Mouse (Mus musculus) inflammation-experienced regulatory T-cells, adult 6 months (primary cell): ENCODE data around the gene Zfp219. TPM values are rescaled to one million over a fixed set of nuclear protein-coding genes. Genes with fewer than 3 reads are reported as not detected.

Experiments used
- ATAC-seq: one replicate; pipeline ENCODE4 v1.8.0; 2017
- polyA plus RNA-seq, 3 experiments: library from polyadenylated mRNA; unstranded; fragments of 100-300 nt; shearing (Covaris generic); gene quantifications; one replicate each; pipeline ENCODE4 v1.2.1; 2017

Gene Zfp219
- polyA plus RNA-seq, 3 experiments from 2014 or later: 1.4 to 1.9 (median 1.6) TPM

GRCm38 (mm10) chr14:51996231-51996841, 24.2 kb downstream of the Zfp219 start:
- ATAC-seq: no peak

DNA sequence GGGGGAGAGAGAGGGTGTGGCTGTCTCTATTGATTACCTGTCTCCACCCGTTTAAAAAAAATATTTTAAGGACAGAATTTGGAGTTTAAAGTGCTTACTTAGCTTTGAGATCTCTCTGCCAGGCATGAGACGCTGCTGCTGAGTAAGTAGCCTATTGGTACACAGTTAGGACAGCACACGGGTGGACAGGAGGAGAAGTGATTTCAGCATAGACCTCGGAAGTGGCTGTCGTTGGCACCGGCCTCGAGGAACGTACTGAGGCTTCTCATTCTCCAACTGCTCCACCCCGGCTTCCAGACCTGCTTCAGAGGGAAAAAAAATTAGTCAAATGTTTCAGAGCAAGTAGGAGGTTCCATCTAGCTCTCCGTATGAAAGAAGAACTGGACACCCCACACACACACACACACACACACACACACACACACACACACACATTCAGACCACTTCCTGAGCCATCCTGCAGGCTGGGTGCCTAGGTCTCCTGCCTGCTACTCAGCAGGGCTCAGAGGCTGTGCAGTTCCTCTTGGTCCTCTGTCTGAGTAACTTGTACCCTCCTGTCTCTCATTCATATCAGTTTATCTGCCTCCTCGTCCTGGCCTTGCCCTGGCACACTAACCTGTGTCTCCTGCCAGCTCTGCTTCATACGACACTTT, 25.2 kb downstream of the Zfp219 start:
- no peak for ATAC-seq

DNA sequence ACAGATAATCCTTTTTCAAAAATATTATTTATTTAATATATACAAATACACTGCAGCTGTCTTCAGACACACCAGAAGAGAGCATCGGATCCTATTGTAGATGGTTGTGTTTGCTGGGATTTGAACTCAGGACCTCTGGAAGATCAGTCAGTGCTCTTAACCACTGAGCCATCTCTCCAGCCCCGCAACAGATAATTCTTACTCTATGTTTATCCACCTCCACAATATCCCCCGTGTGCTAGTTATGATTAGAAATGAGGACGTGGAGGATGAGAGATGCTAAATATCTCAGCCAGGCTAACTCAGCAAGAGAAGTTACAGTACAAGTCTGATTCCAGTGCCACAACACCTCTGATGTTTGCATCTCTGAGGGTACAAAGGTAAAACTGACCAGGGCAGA, 26.1 kb downstream of the Zfp219 start:
- ATAC-seq: no peak

DNA sequence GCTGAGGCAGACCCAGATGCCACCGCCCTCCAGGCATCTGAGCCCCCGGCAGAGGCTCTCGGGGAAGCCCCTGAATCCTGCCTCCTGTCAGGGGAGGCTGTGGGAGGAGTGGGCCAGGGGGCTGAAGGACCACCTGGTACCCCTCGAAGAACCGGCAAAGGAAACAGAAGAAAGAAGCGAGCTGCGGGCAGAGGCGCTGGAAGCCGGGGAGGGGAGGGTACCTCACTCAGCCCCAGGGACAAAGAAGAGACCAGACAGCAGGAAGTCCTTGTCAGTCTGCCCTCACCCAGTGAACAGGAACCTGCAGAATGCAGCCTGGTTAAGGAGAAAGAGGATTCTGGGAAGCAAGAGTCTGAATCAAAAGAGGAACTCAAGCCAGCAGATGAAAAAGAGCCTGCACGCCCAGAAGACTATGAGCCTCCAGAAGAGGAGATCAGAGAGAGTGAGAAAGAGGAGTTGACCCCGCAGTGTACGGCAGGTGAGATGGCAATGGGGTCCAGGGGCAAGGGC, 31.0 kb downstream of the Zfp219 start:
- no peak for ATAC-seq

GRCm38 (mm10) chr14:51988731-51989130, 31.8 kb downstream of the Zfp219 start:
- ATAC-seq: no peak

DNA sequence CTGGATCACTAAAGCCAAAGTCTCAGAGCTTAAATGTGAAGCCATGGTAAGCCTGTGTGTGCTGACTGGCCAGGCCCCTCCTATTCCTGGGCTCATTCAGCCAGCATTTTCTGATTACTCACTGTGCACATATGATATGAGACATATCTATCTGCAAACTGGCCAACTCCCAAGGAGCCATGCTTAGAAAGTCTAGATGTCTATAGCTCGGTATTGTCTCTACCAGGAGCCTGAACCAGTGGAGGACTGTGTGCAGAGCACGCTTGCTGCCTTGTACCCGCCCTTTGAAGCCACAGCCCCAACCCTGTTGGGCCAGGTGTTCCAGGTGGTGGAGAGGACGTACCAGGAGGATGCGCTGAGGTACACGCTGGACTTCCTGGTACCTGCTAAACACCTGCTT, 33.4 kb downstream of the Zfp219 start:
- no peak for ATAC-seq

DNA sequence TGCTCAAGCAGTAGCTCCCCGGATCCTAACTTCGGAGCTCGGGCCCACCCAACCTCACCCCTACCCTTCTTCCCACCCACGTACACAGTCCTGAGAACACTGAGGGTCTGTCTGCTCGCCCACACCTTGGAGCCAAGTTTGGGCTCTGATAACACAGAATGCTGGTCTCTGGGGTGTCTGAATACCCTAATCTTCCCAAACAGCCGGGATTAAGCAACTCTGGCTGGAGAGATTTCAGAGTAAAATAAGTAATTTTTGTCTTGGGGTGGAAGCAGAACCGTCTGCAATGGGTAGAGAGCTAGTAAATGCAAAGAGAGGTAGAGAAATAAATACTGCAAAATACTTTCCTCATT, 34.4 kb downstream of the Zfp219 start:
- ATAC-seq: no peak

DNA sequence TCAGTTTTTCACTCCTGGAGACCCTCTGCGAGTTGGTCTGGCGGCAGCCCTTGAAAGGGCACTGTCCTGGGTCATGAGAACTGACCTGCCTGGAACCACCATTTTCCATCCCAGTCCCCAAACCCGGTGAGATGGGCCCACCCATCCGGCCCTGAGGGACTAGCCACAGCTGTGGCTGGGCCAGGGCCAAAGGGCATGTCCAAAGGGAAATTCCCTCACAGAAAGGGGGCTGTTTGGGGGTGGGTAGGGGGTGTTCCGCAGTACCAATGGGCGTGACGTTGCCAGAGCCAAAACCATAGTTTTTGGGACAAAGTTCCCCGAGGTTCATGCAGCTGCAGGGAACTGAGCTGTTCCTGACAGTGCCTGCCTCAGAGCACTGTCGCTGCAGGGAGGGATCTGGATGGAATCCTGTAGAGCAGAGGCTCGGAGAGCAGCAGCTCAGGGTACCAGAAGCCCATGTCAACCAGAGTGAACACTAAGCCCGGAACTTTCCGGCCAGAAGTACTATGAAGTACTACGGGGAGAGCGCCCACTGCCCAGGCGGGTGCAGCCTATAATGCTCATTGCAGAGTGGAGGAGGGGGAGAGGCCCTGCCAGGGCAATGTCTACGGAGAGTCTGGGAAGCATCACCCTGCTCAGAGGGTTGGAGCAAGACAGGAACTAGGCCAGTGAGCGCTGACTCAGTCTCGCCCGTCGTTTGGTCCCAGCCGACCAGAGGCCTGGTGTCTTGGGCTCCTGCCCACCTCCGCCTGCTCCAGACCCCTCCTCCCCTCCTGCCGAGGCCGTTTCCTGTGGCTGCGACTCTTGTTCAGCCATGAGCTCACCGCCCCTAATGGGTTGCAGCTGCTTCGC, 35.0 kb downstream of the Zfp219 start:
- no peak for ATAC-seq

DNA sequence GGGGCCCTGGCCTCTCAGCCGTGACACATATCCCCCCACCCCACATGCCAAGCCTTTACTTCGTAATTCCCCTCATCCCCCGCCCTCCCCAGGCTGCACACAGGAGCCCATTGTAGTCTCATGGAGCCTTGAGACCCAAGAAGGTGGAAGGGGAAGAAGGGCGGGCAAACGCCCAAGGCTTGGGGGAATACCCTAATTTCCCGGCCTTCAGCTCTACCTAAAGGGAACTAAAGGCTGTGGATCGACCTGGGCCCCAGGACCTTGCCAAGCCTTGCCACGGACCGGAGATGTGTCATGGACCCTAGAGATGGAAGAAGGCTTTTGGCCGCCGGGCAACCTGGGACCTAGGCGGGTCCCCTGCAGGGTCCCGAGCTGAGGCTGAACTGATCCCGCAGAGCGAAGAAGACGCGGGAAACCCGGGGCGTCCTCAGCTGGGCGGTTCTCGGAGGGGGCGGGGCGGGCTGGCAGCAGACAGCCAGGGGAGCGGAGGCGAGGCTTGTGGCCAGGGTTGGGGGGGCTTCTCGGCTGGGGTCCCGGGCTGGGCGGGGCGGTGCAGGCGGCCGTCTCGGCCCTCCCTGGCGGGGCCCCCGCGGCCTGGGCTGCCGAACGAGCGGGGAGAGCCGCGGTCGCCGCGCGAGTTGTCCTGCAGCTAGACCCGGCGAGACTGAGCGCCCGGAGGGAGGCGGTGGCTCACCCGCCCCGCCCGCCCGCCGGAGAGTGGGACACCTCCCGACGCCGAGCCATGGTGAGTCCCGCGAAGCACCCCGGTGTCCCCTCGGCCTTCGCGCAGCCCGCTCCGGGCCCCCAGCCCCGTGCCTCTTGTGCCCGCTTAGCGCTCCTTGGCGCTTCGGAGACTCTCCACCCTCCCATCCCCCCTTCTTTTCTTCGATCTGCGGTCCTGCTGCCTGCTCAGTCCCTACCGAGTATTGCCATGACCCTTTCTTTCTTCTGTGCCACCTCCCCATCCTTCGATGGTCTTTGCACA, 36.0 kb downstream of the Zfp219 start, which contains the start of gene Arhgef40:
TSS of gene Arhgef40 (plus strand) at position 473 of the 985 bp plus-strand sequence.
- ATAC-seq: no peak

DNA sequence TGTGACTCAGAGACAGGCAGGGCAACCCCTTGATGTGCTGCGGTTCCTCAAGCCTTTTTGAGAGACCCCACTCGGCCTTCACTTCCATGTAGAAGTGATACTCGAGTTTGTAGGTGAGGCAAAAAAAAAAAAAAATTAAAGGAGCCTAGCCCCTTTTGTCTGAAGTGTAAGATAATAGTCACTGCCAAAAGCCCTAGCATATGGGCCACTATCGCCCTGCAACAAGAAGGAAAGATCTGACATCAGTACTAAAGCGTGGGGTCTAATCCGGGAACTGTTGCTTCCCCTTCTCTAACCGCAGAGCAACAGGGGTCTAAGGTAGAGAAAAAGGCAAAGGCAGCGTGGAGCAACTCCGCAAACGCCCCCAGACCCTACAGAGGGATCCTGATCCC, 36.7 kb downstream of the Zfp219 start:
- no peak for ATAC-seq

- ATAC-seq: no peak
These were observed 37.3 kb downstream of the Zfp219 start for GRCm38 (mm10) chr14:51983251-51983650.

DNA sequence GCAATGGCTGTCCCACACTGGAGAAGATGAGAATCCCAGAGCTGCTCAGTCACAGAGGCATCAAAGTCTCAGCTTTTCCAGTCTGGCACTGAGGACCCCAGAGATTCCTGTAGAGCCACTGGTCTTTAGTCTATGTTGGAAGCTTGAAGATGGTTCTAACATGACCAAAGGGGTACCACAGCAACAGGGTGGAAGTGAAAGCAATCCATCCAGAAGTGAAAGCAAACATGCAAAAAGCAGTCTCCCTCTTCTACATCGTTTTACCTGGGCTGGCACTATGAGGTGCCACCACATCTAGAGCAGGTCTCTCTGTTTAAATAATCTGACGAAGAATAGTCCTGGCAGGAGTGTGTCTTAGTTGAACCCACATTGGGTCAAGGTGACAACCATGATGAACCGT, 41.3 kb downstream of the Zfp219 start:
- no peak for ATAC-seq

GRCm38 (mm10) chr14:51967400-51967799, 53.1 kb downstream of the Zfp219 start:
- ATAC-seq: no peak

GRCm38 (mm10) chr14:51960316-51960715, 60.2 kb downstream of the Zfp219 start:
- ATAC-seq: no peak

Other genes starting within 250 kb of the Zfp219 start
- gene Ang4, start 247.1 kb downstream of the Zfp219 start, polyA plus RNA-seq: not detected
- not detected for gene AY358078, start 220.7 kb downstream of the Zfp219 start, polyA plus RNA-seq
- gene Ear6, start 167.0 kb downstream of the Zfp219 start, polyA plus RNA-seq: not detected
- 10 to 100 TPM; 26.7 to 75.2 (median 69.3) TPM for gene Mettl17, start 135.9 kb downstream of the Zfp219 start, polyA plus RNA-seq
- under 1 TPM; 0.29 to 0.40 (median 0.34) TPM for gene Slc39a2, start 127.8 kb downstream of the Zfp219 start, polyA plus RNA-seq
- gene Ndrg2, start 106.6 kb downstream of the Zfp219 start, polyA plus RNA-seq: 10 to 100 TPM in 2 of 3 experiments, 1 to 10 TPM in 1; 9.3 to 31.1 (median 21.3) TPM
- gene Tppp2, start 102.3 kb downstream of the Zfp219 start, polyA plus RNA-seq: not detected
- not detected for gene Rnase13, start 98.0 kb downstream of the Zfp219 start, polyA plus RNA-seq
- 1 to 10 TPM in 1 of 3 experiments, under 1 TPM in 2; 0.41 to 1.3 (median 0.90) TPM for gene Arhgef40, start 36.0 kb downstream of the Zfp219 start, polyA plus RNA-seq
- under 1 TPM in 1 of 3 experiments, not detected in 2; 0.87 TPM for gene Tmem253, start 5.1 kb downstream of the Zfp219 start, polyA plus RNA-seq
- not detected for gene Olfr221, start 21.7 kb upstream of the Zfp219 start, polyA plus RNA-seq
- 100 to 1,000 TPM; 399 to 498 (median 471) TPM for gene Hnrnpc, start 83.3 kb upstream of the Zfp219 start, polyA plus RNA-seq
- gene Rpgrip1, start 90.0 kb upstream of the Zfp219 start, polyA plus RNA-seq: 100 to 1,000 TPM in 1 of 3 experiments, 10 to 100 TPM in 2; 79.7 to 117 (median 94.9) TPM
- 10 to 100 TPM; 44.2 to 48.2 (median 46.3) TPM for gene Supt16, start 176.7 kb upstream of the Zfp219 start, polyA plus RNA-seq
- gene Chd8, start 237.0 kb upstream of the Zfp219 start, polyA plus RNA-seq: 10 to 100 TPM; 61.5 to 84.9 (median 76.6) TPM